Mouse (Mus musculus) left cerebral cortex, adult 11 months (tissue): Measurements from ENCODE around the gene Uck2.

Source experiments
- DNase-seq: peaks from one replicate; pipeline ENCODE4 v3.0.0; 2022; ENCODE audit warnings: low spot score

Uck2 gene

DNA sequence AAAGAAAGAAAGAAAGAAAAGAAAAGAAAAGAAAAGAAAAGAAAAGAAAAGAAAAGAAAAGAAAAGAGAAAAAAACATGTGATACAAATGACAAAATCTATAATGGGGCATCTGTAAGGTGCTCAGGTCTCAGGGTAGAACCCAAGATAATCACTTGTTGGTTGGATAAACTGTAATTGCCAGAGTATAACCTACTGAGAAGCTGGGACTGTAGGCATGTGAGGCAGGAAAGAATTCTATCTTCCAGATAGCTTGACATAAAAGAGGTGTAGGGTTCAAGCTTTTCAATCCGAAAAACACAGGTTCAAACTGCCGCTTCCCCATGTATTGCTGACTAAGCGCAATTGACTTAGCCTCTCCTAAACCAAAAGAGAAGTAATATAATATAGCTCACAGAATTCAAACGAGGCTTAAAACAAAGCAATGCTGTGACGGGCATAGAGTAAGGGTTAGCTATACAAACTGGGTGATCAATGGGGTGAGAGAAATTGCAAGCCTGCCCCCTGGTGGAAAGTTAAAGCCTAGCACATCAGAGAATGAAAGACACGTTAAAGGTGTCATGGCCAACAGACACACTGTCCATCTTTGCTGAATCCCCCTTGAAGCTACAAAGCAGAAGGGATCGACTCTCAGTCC lies 73.0 kb downstream of the Uck2 start:
- DNase-seq = peak; percentile 47

DNA sequence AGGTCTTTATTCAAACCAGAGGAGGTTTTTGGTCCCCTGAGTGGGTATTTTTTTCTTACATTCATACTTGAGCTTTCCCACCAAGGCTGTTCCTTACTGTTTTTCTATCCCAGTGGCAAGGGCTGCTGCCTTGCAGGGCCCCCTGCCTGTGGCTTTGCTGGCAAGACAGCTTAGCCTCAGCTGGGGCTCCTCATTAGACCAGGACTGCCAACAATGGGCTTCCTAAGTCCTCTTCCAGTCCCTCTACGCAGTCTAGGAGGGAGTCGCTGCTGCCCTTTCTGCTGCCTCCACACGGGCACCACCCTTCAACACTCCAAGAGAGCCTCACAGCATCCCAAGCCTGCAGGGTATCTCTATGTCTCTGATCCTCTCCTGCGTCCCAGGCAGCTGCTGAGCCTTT lies 76.3 kb downstream of the Uck2 start:
- DNase-seq = no peak

DNA sequence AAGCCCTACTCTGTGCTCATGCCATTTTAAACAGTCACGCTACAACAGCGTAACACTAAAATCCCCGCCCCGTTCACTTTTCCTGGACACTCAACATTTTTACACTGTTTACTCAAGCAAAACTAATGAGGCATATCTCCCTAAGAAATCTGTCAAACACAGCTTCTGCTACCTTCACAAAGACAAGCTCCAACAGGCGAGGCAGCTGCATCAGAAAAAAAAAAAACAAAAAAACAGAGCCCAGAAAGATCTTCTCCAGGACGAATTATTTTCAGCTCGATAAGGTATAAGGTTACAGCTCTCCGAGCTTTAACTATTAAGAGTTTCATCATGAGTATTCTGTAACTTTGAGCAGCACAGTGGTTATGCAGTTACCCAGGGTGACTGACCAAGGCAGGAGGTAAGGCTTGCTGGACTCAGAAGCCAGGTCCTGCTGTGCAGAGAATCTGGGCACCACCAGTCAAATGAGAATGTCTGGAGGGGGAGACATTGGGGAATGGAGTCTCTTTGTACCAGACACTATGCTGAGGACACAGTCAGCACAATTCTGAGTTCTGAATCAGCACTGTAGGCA lies 79.9 kb downstream of the Uck2 start:
- DNase-seq = no peak

DNA sequence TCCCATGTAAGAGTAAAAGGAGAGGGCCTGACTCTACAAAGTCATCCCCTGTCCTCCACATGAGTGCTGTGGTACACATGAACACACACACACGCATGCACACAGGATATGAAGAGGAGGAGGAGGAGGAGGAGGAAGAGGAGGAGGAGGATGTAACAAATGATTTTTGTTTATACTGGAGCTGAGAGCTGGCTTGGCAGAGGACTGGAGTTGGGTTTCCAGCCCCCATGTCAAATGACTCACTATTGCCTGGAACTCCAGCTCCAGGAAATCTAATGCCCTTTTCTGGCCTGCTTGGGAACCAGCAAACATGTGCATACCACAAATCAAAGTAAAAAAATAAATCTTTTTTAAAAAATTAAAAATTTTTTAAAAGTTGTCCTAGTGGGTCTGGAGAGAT lies 80.7 kb downstream of the Uck2 start:
- no peak for DNase-seq

DNA sequence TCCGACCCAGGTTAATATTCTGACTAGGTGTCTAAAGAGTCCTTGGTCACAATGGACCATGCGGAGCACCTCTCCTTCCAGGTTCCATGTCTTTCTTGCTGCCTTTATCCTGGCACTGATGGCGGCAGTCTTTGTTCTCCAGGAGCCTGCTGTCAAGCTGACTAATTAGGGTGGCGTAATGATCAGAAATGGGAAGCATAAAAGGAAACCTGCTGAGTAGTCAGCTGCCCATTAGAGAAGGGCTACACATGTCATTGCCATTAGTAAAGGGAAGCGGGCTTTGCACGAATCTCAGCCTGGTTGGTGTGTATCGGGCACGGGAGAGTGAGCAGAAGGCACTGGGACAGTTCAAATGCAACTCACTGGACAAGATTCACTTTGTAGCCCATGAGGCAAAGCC lies 90.4 kb downstream of the Uck2 start:
- no peak for DNase-seq

DNA sequence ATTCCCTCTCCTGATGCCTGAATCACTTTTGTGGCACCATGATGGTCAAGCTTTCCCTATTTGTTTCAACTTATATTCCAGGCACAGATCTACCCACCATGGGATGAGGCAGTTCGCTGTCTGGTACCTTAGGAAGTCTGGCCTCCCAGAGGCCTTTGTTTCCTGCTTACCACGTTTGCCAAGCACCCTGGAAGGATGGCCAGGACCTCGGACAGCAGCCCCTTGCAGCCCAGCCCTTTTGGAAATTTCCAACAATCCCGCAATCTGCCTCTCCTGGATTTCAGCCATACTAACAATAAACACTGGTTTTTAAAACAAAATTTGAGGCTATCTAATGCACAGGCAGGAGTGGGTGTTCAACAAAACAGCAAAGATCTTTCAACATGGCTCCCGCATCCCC lies 97.3 kb downstream of the Uck2 start:
- no peak for DNase-seq

DNA sequence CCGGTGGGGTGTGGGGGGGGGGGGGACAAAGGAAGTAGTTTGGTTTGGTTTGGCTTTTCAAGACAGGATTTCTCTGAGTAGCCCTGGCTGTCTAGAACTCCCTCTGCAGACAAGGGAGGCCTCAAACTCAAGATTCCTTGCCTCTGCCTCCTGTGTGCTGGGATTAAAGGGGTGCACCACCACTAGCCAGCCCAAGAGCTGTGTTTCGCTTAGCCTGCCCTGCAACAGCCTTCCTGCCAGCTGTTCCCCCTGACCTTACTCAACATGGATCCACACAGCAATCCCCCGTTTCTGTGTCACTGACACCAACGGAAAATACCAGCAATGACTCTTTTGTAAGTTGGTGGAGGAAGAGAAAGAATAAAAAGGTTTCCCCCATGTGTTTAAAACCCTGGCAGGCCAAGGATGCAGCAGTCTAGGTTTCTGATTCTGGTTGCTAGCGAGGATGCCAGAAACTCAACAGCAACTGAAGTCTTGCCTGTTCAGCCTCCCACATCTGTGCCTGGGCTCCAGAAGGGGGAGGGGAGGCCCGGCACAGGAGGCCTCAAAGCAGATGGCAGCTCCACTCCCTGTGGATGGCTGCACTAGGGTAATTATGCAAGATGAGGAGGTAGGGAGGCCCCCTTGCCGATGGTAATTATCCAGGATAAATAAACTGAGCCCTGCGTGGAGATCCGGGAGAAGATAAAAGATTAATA lies 103.1 kb downstream of the Uck2 start:
- DNase-seq = peak; percentile 19
